Mouse (Mus musculus) hindbrain, embryonic 12.5 days (tissue): ENCODE results near the gene Camk2g. TPM values are rescaled to one million over a fixed set of nuclear protein-coding genes. Genes with fewer than 3 reads are reported as not detected.

Experiments used
- ATAC-seq: fragments of 200-750 bp; cut with Nextera tagmentation; 2 replicates; pipeline ENCODE4 v1.8.0; 2017; ENCODE audit warnings: moderate TSS enrichment; ENCODE audit not compliant: low FRiP score
- H3K27ac ChIP-seq: fragments of 300-500 bp; sonication (generic); 2 replicates; pipeline ENCODE4 v1.5.1; 2016; ENCODE audit warnings: mild to moderate bottlenecking
- H3K27me3 ChIP-seq: fragments of 300-500 bp; sonication (generic); 2 replicates; pipeline ENCODE4 v1.6.1; 2016; ENCODE audit warnings: mild to moderate bottlenecking
- H3K36me3 ChIP-seq: fragments of 300-500 bp; sonication (generic); 2 replicates; pipeline ENCODE4 v1.6.1; 2016; ENCODE audit warnings: mild to moderate bottlenecking
- H3K4me1 ChIP-seq: fragments of 300-500 bp; sonication (generic); 2 replicates; pipeline ENCODE4 v1.6.1; 2016
- H3K4me2 ChIP-seq: fragments of 300-500 bp; sonication (generic); replicated peaks from 2 replicates; pipeline ENCODE4 v1.6.1; 2016; ENCODE audit warnings: mild to moderate bottlenecking
- H3K4me3 ChIP-seq: fragments of 300-500 bp; sonication (generic); 2 replicates; pipeline ENCODE4 v1.5.1; 2016; ENCODE audit warnings: mild to moderate bottlenecking
- H3K9ac ChIP-seq: fragments of 300-500 bp; sonication (generic); 2 replicates; pipeline ENCODE4 v1.6.1; 2016; ENCODE audit warnings: mild to moderate bottlenecking, moderate library complexity
- H3K9me3 ChIP-seq: fragments of 300-500 bp; sonication (generic); replicated peaks from 2 replicates; pipeline ENCODE4 v1.6.1; 2016; ENCODE audit warnings: mild to moderate bottlenecking
- WGBS: fragments of 180-500 bp; shearing (Covaris S2); methylation state at CpG from one replicate; pipeline ENCODE4 v1.1.7; 2016; 5-methylcytosine and 5-hydroxymethylcytosine counted together
- microRNA-seq: library from miRNA; unstranded; fragments of <30 nt; microRNA quantifications from one replicate; pipeline ENCODE4, GENCODE M21; 2017
- polyA plus RNA-seq: library from polyadenylated mRNA; unstranded; fragments of >200 nt; fragmentation: Nextera tagmentation; extraction: Ambion mirVana; gene quantifications from 2 replicates; pipeline ENCODE4 v1.2.1, GENCODE M21; 2016

The Camk2g gene
- polyA plus RNA-seq, 1 experiment from 2014 or later, result 75.5 TPM

DNA sequence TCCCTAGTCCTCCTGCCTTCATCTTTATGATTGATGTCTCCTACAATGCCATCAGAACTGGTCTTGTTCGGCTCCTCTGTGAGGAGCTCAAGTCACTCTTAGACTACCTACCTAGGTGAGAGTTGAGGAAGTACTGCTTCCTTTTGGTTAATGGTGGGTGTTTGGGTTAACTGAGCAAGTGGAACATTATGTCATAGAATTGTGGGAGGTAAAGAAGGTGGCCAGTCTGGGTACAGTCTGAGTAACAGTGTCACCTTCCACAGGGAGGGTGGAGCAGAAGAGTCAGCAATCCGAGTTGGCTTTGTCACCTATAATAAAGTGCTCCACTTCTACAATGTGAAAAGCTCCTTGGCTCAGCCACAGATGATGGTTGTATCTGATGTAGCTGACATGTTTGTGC is 104.9 kb downstream of the Camk2g start:
- no peaks in the 10 kb centered on the region for H3K9me3 ChIP-seq
- H3K9ac ChIP-seq, result no peak overlapping the region
- peaks cover 99% of the 10 kb centered on the region for H3K36me3 ChIP-seq
- H3K27me3 ChIP-seq, result no peaks in the 10 kb centered on the region
- no peak overlapping the region for H3K4me2 ChIP-seq
- no peak overlapping the region for H3K27ac ChIP-seq
- 0 out of 2 replicates have a peak, but pooled peaks cover under 1% of the 10 kb centered on the region for H3K4me1 ChIP-seq
- no peak overlapping the region for H3K4me3 ChIP-seq
- 94% methylated on average over 2 of the region's 2 CpGs for WGBS
- ATAC-seq, result no peak

DNA sequence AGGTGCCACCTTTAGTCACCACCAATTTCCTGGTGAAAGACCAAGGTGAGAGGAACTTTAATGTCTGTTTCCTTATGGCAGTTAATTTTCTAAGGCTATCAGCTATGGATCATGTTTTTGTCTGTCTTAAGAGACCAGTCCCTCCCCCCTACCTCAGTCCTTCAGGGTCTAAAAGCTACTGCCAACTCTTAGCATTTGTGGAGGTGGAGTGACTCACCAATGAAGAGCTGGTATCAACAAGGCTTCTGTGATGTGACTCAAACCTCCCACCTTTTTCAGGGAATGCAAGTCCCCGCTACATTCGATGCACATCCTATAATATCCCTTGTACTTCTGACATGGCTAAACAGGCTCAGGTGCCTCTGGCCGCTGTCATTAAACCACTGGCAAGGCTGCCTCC is 107.3 kb downstream of the Camk2g start:
- no peak for ATAC-seq
- peaks cover 99% of the 10 kb centered on the region for H3K36me3 ChIP-seq
- no peaks in the 10 kb centered on the region for H3K27me3 ChIP-seq
- no peak overlapping the region for H3K9ac ChIP-seq
- no peak overlapping the region for H3K4me3 ChIP-seq
- H3K9me3 ChIP-seq, result no peaks in the 10 kb centered on the region
- WGBS, result 95% methylated on average over 3 of the region's 3 CpGs
- no peak overlapping the region for H3K4me2 ChIP-seq
- H3K4me1 ChIP-seq, result no peaks in the 10 kb centered on the region
- no peak overlapping the region for H3K27ac ChIP-seq

Small RNA genes lying within 50 kb of the gene (microRNA-seq; reads per million reads assigned to microRNA genes)
- gene Mir6946, result 1.6 reads per million

Other genes with a start within 250 kb of the Camk2g start
- gene Ppp3cb, start 247.5 kb downstream of the Camk2g start, polyA plus RNA-seq, result 69.4 and 74.0 TPM in 2 replicates
- gene Usp54, start 153.0 kb downstream of the Camk2g start, polyA plus RNA-seq, result 16.6 and 16.9 TPM in 2 replicates
- gene Myoz1, start 137.5 kb downstream of the Camk2g start, polyA plus RNA-seq, result 0.19 and 0.30 TPM in 2 replicates
- 0.85 and 5.3 TPM in 2 replicates for gene Synpo2l, start 125.7 kb downstream of the Camk2g start, polyA plus RNA-seq
- 102 and 109 TPM in 2 replicates for gene Sec24c, start 119.8 kb downstream of the Camk2g start, polyA plus RNA-seq
- gene Fut11, start 99.1 kb downstream of the Camk2g start, polyA plus RNA-seq, result 32.0 and 33.4 TPM in 2 replicates
- gene Chchd1, start 91.1 kb downstream of the Camk2g start, polyA plus RNA-seq, result 213 and 215 TPM in 2 replicates
- gene Zswim8, start 86.5 kb downstream of the Camk2g start, polyA plus RNA-seq, result 53.8 and 60.1 TPM in 2 replicates
- gene Ndst2, start 59.5 kb downstream of the Camk2g start, polyA plus RNA-seq, result 27.2 and 28.2 TPM in 2 replicates
- 0.46 and 0.76 TPM in 2 replicates for gene Plau, start 42.6 kb upstream of the Camk2g start, polyA plus RNA-seq
- gene Vcl, start 135.3 kb upstream of the Camk2g start, polyA plus RNA-seq, result 39.1 and 46.4 TPM in 2 replicates